Mouse (Mus musculus): ENCODE measurements around the gene Ephb1.

Ephb1 gene

GRCm38 (mm10) chr9:102305432-102306100 lies 48.9 kb downstream of the Ephb1 start:
- peak; percentile 84 to 90 for DNase-seq

GRCm38 (mm10) chr9:102304796-102305195 lies 49.7 kb downstream of the Ephb1 start:
- peak in 1 of 2 experiments; percentile 14 for DNase-seq

- peak in 1 of 2 experiments; percentile 23 for DNase-seq
These were observed 50.6 kb downstream of the Ephb1 start for GRCm38 (mm10) chr9:102303882-102304281.

- DNase-seq, result peak in 1 of 2 experiments; percentile 13
These were observed 53.5 kb downstream of the Ephb1 start for GRCm38 (mm10) chr9:102300985-102301384.

- DNase-seq, result peak; percentile 87 to 89
These were observed 55.8 kb downstream of the Ephb1 start for GRCm38 (mm10) chr9:102298741-102299140.

- DNase-seq, result peak; percentile 95 to 96
These were observed 56.5 kb downstream of the Ephb1 start for GRCm38 (mm10) chr9:102297986-102298385.

GRCm38 (mm10) chr9:102297176-102297575 lies 57.3 kb downstream of the Ephb1 start:
- no peak for DNase-seq

- no peak for DNase-seq
These were observed 60.9 kb downstream of the Ephb1 start for GRCm38 (mm10) chr9:102293605-102294004.

- DNase-seq, result no peak
These were observed 63.3 kb downstream of the Ephb1 start for GRCm38 (mm10) chr9:102291230-102291629.

GRCm38 (mm10) chr9:102288356-102288755 lies 66.1 kb downstream of the Ephb1 start:
- DNase-seq, result peak; percentile 79 to 83

GRCm38 (mm10) chr9:102275931-102276330 lies 78.6 kb downstream of the Ephb1 start:
- peak; percentile 81 to 83 for DNase-seq

- DNase-seq, result no peak
These were observed 80.5 kb downstream of the Ephb1 start for GRCm38 (mm10) chr9:102274016-102274415.

GRCm38 (mm10) chr9:102273469-102273808 lies 81.1 kb downstream of the Ephb1 start:
- DNase-seq, result no peak

- peak; percentile 72 to 78 for DNase-seq
These were observed 81.6 kb downstream of the Ephb1 start for GRCm38 (mm10) chr9:102272731-102273468.

- no peak for DNase-seq
These were observed 84.0 kb downstream of the Ephb1 start for GRCm38 (mm10) chr9:102270496-102270895.

- DNase-seq, result peak; percentile 69 to 77
These were observed 87.0 kb downstream of the Ephb1 start for GRCm38 (mm10) chr9:102267311-102268027.

GRCm38 (mm10) chr9:102263760-102264159 lies 90.7 kb downstream of the Ephb1 start:
- no peak for DNase-seq

GRCm38 (mm10) chr9:102262100-102262501 lies 92.4 kb downstream of the Ephb1 start:
- no peak for DNase-seq

GRCm38 (mm10) chr9:102261511-102261910 lies 93.0 kb downstream of the Ephb1 start:
- DNase-seq, result no peak

GRCm38 (mm10) chr9:102256407-102256806 lies 98.1 kb downstream of the Ephb1 start:
- no peak for DNase-seq

GRCm38 (mm10) chr9:102255803-102256202 lies 98.7 kb downstream of the Ephb1 start:
- peak in 1 of 2 experiments; percentile 38 for DNase-seq

- DNase-seq, result no peak
These were observed 105.2 kb downstream of the Ephb1 start for GRCm38 (mm10) chr9:102249124-102249816.

GRCm38 (mm10) chr9:102245551-102245950 lies 108.9 kb downstream of the Ephb1 start:
- DNase-seq, result no peak
